Mouse (Mus musculus) cerebellum, adult 18-20 months (tissue): Measurements from ENCODE around the gene Fgfr2.

Experiments used
- DNase-seq, 2 experiments: peaks; one replicate each; pipeline ENCODE4 v3.0.0; 2021

Gene Fgfr2

DNA sequence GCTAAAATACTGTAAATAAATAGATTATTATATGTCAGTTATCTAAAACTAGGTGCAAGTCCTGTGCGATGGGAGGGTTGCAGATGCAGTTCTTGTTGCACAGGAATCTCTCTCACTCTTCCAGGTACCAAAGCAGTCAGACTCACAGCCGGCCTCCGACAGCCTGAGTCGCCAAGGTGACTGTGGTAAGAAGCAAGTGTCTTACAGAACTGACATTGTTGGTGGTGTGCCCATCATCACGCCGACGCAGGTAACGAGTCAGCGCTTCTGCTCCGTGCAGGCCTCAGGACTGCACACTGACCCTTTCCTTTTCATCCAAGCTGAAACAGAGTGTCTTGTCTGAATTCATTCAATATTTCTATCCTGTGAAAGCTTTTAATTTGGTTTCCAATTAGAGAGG is 2225.9 kb downstream of the Fgfr2 start:
- no peak for DNase-seq

DNA sequence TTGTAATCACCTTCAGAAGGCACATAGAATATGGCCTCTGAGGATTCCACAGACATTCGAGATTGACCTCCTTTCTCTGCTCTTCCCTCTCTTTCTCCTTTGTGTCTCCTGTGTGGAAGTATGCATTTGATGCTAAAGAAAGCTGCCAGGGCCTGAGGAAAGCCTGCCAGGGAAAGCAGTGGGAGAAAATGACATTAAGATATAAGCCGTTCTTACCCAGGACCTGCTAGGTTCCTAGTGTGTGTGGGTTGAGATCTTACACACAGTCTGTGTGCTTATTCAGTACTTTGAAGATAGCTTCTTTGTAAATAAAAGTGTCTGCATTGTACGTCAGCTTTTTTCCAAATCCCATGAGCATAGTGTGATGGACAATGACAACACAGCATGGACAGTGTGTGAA is 2227.1 kb downstream of the Fgfr2 start:
- DNase-seq: no peak

DNA sequence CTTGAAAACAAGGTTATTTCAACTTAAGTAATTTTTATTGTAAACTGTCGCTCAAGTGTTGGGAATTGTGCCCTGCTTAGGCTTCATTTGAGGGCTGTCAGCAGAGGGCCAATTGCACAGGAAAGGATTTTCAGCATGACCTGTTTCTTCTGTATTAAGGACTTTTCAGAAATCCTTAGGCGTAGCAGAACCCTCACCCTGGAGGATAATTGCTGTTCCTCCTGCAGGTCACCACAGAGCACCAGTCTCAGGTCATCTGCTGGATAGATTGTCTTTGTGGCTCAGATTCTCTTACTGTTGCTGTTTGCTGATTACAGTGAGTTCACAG is 2227.6 kb downstream of the Fgfr2 start:
- DNase-seq: peak in 1 of 2 experiments; percentile 27

DNA sequence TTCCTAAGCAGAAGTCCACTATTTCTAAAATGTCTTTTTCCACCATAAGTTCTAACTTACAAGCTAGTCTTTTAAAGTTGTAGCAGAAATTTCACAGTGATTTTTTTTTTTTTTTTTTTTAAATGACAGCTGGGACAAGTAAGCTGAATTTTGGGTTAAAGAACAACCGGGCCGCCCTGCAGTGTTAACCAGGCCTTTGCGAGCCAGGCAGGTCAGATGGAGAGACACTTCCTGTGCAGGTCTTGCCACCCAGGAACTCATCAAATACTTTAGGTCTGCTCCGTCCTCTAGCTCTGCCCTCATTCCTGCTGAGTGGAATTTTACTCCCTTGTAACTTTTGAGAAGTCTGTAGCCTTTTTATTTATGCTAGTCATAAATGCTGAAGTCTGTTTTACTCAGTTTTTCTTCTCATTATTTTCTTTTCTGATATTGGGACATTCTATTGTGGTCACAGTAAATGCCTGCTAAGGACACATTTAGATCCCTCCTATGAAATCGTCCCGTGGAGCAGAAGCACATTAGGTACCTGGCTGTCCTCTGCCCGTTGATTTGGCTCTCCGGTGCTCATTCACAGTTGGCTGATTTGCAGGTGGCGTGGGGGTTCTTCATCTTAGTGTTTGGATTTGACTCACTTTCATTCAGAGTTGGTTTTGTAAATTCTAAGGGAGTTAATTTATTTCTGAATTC is 2228.1 kb downstream of the Fgfr2 start:
- DNase-seq: peak; percentile 52 to 56

DNA sequence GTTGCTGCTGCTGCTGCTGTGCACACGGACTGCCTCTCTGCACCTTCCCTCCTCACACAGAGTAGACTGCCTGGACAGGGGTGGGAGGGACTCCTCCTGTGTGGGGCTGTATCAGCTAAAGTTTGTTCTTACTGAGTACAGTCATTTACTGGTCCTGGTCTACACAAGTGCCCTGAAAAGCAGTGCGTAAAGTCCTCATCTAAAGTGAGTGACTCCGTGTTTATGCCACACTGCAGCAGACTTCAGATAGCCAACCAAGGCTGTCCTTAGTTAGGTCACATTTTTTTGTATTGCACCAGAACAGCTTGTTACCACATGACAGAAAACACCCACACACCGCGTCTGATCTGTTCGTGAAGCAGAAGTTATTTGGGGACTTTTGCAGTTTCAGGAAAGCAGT is 2230.2 kb downstream of the Fgfr2 start:
- no peak for DNase-seq

DNA sequence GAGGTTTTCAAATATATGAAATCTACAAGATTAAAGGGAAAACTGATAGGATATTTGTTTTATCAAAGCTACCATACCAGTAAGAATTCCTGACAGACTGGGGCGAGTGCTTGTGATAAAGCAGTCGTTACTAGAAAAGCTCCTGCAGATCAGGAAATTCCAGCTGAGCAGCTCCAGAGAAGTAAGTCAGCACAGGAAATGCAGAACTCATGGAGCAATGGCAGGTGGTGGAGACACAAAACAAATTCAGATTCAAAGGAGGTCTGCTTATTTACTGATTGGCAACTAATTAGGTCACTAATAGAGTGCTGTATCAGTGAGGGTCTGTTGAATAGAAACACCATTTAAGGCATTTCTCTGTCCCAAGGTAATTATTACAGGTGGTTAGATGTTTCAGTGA is 2232.3 kb downstream of the Fgfr2 start:
- DNase-seq: no peak

- DNase-seq: peak; percentile 57 to 65
Observed at GRCm38 (mm10) chr7:130887946-130888345, 2235.2 kb downstream of the Fgfr2 start.

- peak in 1 of 2 experiments; percentile 28 for DNase-seq
Observed at GRCm38 (mm10) chr7:130886246-130886645, 2236.9 kb downstream of the Fgfr2 start.

- no peak for DNase-seq
Observed at GRCm38 (mm10) chr7:130884161-130884560, 2239.0 kb downstream of the Fgfr2 start.

- DNase-seq: no peak
Observed at GRCm38 (mm10) chr7:130867256-130867655, 2255.9 kb downstream of the Fgfr2 start.

GRCm38 (mm10) chr7:130866640-130867039 is 2256.5 kb downstream of the Fgfr2 start:
- DNase-seq: no peak

- DNase-seq: peak; percentile 98 to 99
Observed at GRCm38 (mm10) chr7:130865613-130866591, 2257.2 kb downstream of the Fgfr2 start, which contains the start of gene Plekha1. TSS of gene Plekha1 (plus strand) at chr7:130865756.

GRCm38 (mm10) chr7:130864711-130865110 is 2258.4 kb downstream of the Fgfr2 start:
- peak; percentile 30 to 35 for DNase-seq

DNA sequence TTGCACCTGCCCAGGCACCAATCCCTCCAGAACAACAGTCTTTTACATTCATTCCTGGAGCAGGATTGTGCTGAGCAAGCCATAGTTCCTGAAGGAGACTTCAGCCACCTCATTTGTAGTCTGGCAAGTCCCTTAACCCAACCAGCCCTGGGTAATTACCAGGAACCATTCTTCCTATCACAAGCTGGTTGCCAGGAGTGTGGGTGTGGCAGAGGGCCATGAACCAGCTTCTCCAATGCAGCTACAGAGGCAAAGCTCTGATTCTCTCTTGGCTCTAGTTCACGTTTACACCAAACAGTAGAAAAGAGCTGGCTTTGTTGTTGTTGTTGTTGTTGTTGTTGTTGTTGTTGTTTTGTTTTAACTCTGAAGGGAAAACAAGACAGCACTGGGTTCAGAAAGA is 2260.6 kb downstream of the Fgfr2 start:
- DNase-seq: no peak

GRCm38 (mm10) chr7:130860721-130861142 is 2262.4 kb downstream of the Fgfr2 start:
- DNase-seq: no peak

- DNase-seq: no peak
Observed at GRCm38 (mm10) chr7:130859926-130860325, 2263.2 kb downstream of the Fgfr2 start.

GRCm38 (mm10) chr7:130857973-130858372 is 2265.2 kb downstream of the Fgfr2 start:
- no peak for DNase-seq

GRCm38 (mm10) chr7:130855681-130856080 is 2267.5 kb downstream of the Fgfr2 start:
- DNase-seq: peak; percentile 61 to 72

GRCm38 (mm10) chr7:130854684-130855292 is 2268.4 kb downstream of the Fgfr2 start:
- no peak for DNase-seq

- no peak for DNase-seq
Observed at GRCm38 (mm10) chr7:130847164-130847718, 2275.9 kb downstream of the Fgfr2 start.

DNA sequence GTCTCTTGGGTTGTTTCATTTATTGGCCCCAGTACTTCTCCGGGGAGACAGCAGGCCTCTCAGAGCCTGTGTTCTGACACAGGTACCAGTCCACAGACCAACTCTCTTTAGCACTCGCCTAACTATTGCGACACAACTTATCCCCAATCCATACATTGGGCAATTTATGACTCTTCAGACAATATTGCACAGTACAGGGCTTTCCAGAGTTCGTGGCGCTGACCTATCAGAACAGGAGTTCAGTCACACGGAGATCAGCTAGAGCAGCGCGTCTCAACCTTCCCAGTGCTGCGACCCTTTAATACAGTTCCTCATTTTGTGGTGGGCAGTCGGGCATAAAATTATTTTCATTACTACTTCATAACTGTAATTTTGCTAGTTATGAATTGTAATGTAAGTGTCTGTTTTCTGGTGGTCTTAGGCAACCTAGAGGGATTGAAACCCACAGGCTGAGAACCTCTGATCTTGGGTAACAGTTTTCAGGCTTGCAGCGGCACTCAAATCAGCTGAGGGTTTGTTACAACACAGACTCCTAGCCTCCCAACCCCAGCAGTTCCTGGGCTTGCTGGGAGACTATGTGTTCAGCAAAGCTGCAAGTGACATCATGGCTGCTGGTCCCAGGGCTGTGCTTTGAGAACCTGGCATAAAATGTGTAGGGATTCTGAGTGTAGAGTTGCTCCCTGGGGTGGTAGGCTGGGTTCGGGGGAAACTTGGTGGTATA is 2283.6 kb downstream of the Fgfr2 start:
- no peak for DNase-seq

DNA sequence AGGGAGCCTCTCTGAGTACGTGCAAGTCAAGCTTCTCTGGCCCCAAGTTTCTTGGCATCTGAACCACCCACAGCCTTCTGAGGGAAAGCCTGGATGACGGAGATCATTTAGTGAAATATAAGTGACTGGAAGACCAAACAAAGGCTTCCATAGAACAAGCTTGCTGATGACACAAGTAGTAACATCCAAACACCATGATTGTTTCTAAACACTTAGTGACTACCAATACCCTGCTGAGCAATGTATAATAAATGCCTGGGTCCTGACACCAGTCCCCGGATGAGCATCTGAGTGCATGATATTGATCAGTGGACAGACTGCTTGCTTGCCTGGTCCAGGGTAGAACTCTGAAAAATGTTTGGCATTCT is 2284.5 kb downstream of the Fgfr2 start:
- no peak for DNase-seq
